Mouse (Mus musculus): ENCODE data around the gene Cgnl1.

DNA sequence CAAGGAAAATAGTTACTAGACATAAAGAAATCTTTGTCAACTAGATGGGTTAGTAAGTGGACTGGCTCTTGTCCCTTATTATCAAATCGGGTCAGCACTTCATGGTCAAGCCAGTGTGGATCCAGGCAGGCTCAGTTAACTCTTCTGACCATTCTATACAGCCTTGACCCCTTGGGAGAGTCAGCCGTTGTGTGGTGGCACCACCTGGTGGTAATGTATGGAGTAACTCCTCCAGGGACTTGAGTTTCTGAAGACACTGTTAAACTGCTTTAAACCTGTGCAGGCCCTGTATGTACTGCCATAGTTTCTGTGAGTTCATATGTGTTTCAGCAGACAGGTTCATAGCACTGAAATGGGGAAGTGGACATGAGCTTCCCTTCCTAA, 35.0 kb upstream of the Cgnl1 start:
- TF ChIP-seq POLR2A (IDR thresholded peaks at IDR 0.05; ENCODE audit: low read depth, low read length): no peak
- TF ChIP-seq CTCF (conservative IDR thresholded peaks at IDR 0.05; ENCODE audit: insufficient read depth, insufficient read length, low read depth, low read length): peak; percentile 94

Data from kidney, adult 2 months (tissue).